Mouse (Mus musculus) ES-E14 (cell line): ENCODE results near the gene Vmn2r4. TPM values are rescaled to one million over a fixed set of nuclear protein-coding genes. Genes with fewer than 3 reads are reported as not detected.
"Not testable (repeated sequence)": the region's sequence is repeated elsewhere in the genome, so short reads cannot be mapped to it uniquely, and the experiment has no call there.

ENCODE experiments used
- DNase-seq: peaks from one replicate; pipeline ENCODE4 v3.0.0-alpha.2; 2013; ENCODE audit warnings: low read depth, low spot score
- H3K27ac ChIP-seq: 2 replicates; pipeline ENCODE4 v1.5.1; 2012; ENCODE audit warnings: low read depth, mild to moderate bottlenecking, low read length, moderate library complexity, mixed read lengths; ENCODE audit not compliant: poor library complexity, insufficient read depth, severe bottlenecking
- H3K36me3 ChIP-seq: 2 replicates; pipeline ENCODE4 v1.6.1; 2012; ENCODE audit warnings: mild to moderate bottlenecking, low read length, moderate library complexity, mixed read lengths; ENCODE audit not compliant: control insufficient read depth, poor library complexity, insufficient read depth, severe bottlenecking
- H3K4me1 ChIP-seq, 2 experiments: fragments of 150-350 bp in 1 of 2; sonication (generic) in 1 of 2; 2 replicates each; pipeline ENCODE4 v1.6.1; 2012; ENCODE audit warnings: low read length in 2 of 2, mild to moderate bottlenecking in 1 of 2, mixed read lengths in 1 of 2; ENCODE audit not compliant: control insufficient read depth in 2 of 2, insufficient read depth in 2 of 2, poor library complexity in 1 of 2
- H3K4me3 ChIP-seq, 2 experiments: fragments of 150-350 bp in 1 of 2; sonication (generic) in 1 of 2; 2 replicates each; pipeline ENCODE4 v1.5.1; 2012; ENCODE audit warnings: low read length in 2 of 2, low read depth in 1 of 2, mild to moderate bottlenecking in 1 of 2, mixed read lengths in 1 of 2; ENCODE audit not compliant: insufficient read depth in 1 of 2, poor library complexity in 1 of 2, severe bottlenecking in 1 of 2
- H3K9ac ChIP-seq: 2 replicates; pipeline ENCODE4 v1.6.1; 2012; ENCODE audit warnings: low read depth, mild to moderate bottlenecking, low read length, mixed read lengths; ENCODE audit not compliant: poor library complexity, insufficient read depth, severe bottlenecking
- H3K9me3 ChIP-seq: fragments of 150-350 bp; sonication (generic); 2 replicates; pipeline ENCODE4 v1.6.1; 2012; ENCODE audit warnings: low read depth, mild to moderate bottlenecking, low read length; ENCODE audit not compliant: control insufficient read depth, insufficient read depth
- in situ Hi-C, 2 experiments: fragments of 600-800 bp; cut with MboI; formaldehyde crosslinking; loops; one replicate each; pipeline ENCODE4 v1.15.1; 2025; ENCODE audit warnings: low sequenced_read_pairs in 2 of 2, inconsistent platforms in 1 of 2; ENCODE audit not compliant: unreplicated experiment in 2 of 2
- total RNA-seq: library from RNA; depleted of rRNA; stranded (reverse); fragments of 300-350 nt; gene quantifications from 2 replicates; pipeline ENCODE4 v1.2.3, GENCODE M21; 2012; rRNA removed

The Vmn2r4 gene
- total RNA-seq: not detected in 2 replicates

DNA sequence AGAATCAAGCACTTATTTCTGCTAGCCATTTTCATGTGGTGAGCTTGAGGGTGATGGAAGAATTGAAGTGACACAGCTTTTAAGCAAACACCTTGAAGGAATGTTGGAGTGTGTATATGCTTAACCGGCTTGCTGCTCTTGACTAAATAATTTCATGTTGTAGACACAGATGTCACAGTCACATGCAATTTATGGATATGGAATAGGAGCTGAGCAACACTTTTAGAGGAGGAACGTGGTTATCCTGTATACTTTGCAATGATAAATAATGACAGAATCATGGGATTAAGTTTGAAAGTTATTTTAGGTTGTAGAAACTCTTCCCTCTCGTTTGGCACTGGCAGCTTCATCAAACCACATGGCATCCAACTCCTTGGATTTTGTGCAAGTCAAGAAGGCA, at the start of gene Vmn2r4:
Gene Vmn2r4, minus strand, starts transcription at position 101 of the 400 bp plus-strand sequence.
- H3K9me3 ChIP-seq, H3K36me3 ChIP-seq, DNase-seq, H3K4me3 ChIP-seq, H3K4me1 ChIP-seq, H3K27ac ChIP-seq, in situ Hi-C loops, H3K9ac ChIP-seq: not testable (repeated sequence)

DNA sequence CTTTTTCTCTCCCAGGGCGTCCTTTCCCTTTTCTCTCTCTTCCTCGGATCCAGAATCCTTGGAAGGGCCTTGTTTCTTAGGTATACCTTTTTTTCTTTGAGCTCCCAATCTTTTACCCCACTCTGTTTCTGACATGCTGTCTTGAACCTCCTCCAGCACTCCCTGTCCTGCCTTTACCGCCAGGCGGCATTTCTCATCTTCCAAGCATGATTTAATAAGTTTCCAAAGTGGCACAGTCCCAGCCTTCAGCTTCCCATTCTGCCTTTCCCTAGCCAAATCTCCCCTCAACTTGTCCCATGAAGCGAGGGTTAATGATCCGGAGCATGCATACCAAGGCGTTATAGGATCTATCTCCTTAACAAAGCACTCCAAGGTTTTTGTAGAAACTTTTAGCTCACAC, 19.1 kb upstream of the Vmn2r4 start:
- H3K9ac ChIP-seq, H3K4me1 ChIP-seq, H3K36me3 ChIP-seq, in situ Hi-C loops, DNase-seq, H3K4me3 ChIP-seq, H3K9me3 ChIP-seq, H3K27ac ChIP-seq: not testable (repeated sequence)

DNA sequence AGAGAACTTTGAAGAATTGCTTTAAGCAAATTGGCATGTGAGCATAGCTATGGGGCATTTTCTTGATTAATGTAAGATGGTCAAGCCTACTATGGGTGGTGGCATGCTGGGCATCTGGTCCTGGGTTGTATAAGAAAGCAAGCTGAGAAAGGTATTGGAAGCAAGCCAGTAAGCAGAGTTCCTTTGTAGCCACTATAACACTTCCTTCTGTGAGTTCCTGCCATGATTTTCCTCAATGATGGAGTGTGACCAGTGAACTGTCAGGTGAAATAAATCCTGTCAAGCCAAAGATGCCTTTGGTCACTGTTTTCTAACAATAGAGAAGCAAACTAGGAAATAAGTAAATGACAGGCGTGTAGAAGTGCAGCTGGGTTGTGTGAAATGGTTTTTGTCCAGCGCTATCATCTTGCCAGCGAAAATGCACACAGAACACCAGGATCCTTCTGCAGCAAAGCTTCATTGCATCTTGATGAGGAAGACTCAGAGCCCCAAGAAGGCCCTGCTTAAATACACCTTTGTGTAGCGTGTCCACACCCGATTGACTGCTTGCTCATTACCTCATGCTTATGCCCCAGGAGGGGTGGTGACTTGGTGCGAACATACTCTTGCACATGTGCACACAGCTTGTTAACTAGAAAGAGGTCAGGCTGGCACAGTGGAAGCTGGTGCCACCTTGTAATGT, 13.1 kb upstream of the Vmn2r4 start:
- H3K4me1 ChIP-seq, DNase-seq, H3K9me3 ChIP-seq, H3K27ac ChIP-seq, H3K4me3 ChIP-seq, H3K36me3 ChIP-seq, in situ Hi-C loops, H3K9ac ChIP-seq: not testable (repeated sequence)

DNA sequence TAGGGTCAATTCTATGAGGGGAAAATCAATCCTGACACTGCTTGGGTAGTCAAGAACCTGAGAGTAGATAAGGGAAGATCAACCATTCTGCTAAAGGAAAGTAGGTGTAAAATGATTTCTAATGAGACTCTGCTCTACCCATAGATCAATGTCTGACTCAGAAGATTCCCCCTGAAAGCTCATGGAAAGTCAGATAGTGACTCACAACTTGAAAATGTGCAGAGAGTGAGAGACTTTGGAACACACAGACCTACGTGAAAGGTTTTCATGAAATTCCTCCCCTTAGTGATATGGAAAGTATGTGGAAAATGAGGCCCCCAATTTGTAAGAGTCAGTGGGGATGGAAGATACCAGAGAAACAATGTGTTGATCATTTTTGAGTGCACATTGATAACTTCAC, 7.0 kb upstream of the Vmn2r4 start:
- H3K9ac ChIP-seq, H3K4me1 ChIP-seq, H3K36me3 ChIP-seq, H3K27ac ChIP-seq, DNase-seq, H3K9me3 ChIP-seq, in situ Hi-C loops, H3K4me3 ChIP-seq: not testable (repeated sequence)

DNA sequence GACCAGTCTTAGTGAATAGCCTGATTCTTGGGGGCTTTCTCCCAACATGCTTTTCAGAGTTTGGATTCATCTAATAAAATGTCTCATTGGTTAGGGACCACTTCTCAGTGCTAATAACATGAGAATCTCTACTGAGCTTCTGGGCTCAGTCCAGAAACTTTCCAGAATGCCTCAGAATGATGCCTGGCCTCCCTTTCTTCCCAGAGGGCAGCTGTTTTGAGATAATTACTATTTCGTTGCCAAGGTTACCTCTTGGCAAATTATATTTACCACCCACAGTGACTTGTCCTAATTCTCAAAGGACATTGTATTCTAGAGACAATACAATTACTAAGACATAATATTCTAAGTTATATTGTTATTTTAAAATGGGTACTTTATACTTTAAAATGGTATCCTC, 2.3 kb upstream of the Vmn2r4 start:
- in situ Hi-C loops, H3K4me3 ChIP-seq, H3K9ac ChIP-seq, DNase-seq, H3K36me3 ChIP-seq, H3K4me1 ChIP-seq, H3K9me3 ChIP-seq, H3K27ac ChIP-seq: not testable (repeated sequence)

DNA sequence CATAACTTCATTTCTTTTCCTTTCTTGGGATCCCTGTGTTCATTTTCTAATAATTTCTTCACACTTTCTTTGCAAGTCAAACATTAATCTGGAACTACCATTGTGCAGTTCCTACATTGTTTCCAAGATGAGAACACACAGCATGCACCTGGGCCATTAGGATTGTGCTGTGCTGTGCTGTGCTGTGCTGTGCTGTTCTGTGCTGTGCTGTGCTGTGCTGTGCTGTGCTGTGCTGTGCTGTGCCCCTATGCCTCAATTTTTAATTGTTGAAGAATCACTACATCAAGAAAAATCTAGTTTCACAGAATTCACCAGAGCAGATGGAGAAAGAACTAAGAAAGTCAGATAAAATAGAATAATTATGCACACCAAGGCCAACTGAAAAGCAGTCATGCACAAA, 915 bp downstream of the Vmn2r4 start:
- H3K9ac ChIP-seq, in situ Hi-C loops, H3K4me1 ChIP-seq, H3K36me3 ChIP-seq, H3K27ac ChIP-seq, DNase-seq, H3K4me3 ChIP-seq, H3K9me3 ChIP-seq: not testable (repeated sequence)
